Mouse (Mus musculus): ENCODE data around the gene Ctla2b. TPM values are rescaled to one million over a fixed set of nuclear protein-coding genes. Genes with fewer than 3 reads are reported as not detected.
A peak's percentile ranks its signal among the peaks of the same experiment; 100 is the strongest.
"Not testable (repeated sequence)": the region's sequence is repeated elsewhere in the genome, so short reads cannot be mapped to it uniquely, and the experiment has no call there.

Ctla2b gene
- 1 to 10 TPM; 1.7 to 2.0 TPM for total RNA-seq (2021)

- DNase-seq (ENCODE audit: low spot score in 2 of 2) = peak in 1 of 2 experiments; percentile 3
- intact Hi-C loops (cut with DNase I) = no loop called here
These were observed at the start of gene Ctla2b for GRCm38 (mm10) chr13:60897328-60897727. Gene Ctla2b (minus strand): TSS chr13:60897447.

- DNase-seq (ENCODE audit: low spot score in 2 of 2); intact Hi-C loops (cut with DNase I): not testable (repeated sequence)
These were observed 44.6 kb upstream of the Ctla2b start, which contains the start of gene Tpbpa for GRCm38 (mm10) chr13:60941884-60942283. Gene Tpbpa (minus strand): TSS chr13:60941984.

- intact Hi-C loops (cut with DNase I) = no loop called here
- no peak for DNase-seq (ENCODE audit: low spot score in 2 of 2)
These were observed 39.3 kb upstream of the Ctla2b start, which contains the start of the genes Gm49391 and Ctla2a for GRCm38 (mm10) chr13:60936500-60936901. Gene Gm49391 (minus strand): TSS chr13:60936571. Gene Ctla2a (minus strand): TSS chr13:60936625.

GRCm38 (mm10) chr13:60935490-60935889 lies 38.2 kb upstream of the Ctla2b start, which contains the start of gene Gm49393:
Gene Gm49393 (minus strand): TSS chr13:60935590.
- DNase-seq (ENCODE audit: low spot score in 2 of 2); intact Hi-C loops (cut with DNase I): not testable (repeated sequence)

- intact Hi-C loops (cut with DNase I); DNase-seq (ENCODE audit: low spot score in 2 of 2): not testable (repeated sequence)
These were observed 7.5 kb upstream of the Ctla2b start, which contains the start of gene Tpbpb for GRCm38 (mm10) chr13:60904780-60905179. Gene Tpbpb (minus strand): TSS chr13:60904880.

- intact Hi-C loops (cut with DNase I) = not testable (repeated sequence)
These were observed 453 bp downstream of the Ctla2b start, which contains the start of gene Gm49392 for GRCm38 (mm10) chr13:60896794-60897193. Gene Gm49392 (minus strand): TSS chr13:60896894.

GRCm38 (mm10) chr13:60895406-60896160 lies 1.7 kb downstream of the Ctla2b start:
- no peak for DNase-seq (ENCODE audit: low spot score in 2 of 2)
- intact Hi-C loops (cut with DNase I) = no loop called here

More at GRCm38 (mm10) chr13:60896794-60897193, 453 bp downstream of the Ctla2b start, which contains the start of gene Gm49392:
- not testable (repeated sequence) for DNase-seq (ENCODE audit: low spot score in 2 of 2)

GRCm38 (mm10) chr13:60892301-60892700 lies 4.9 kb downstream of the Ctla2b start:
- no peak for DNase-seq (ENCODE audit: low spot score in 2 of 2)
- intact Hi-C loops (cut with DNase I) = no loop called here

- DNase-seq (ENCODE audit: low spot score in 2 of 2) = no peak
- intact Hi-C loops (cut with DNase I) = no loop called here
These were observed 33.0 kb downstream of the Ctla2b start, which contains the start of gene 4930486L24Rik for GRCm38 (mm10) chr13:60864281-60864680. Gene 4930486L24Rik (minus strand): TSS chr13:60864475.

- intact Hi-C loops (cut with DNase I) = no loop called here
These were observed 48.8 kb downstream of the Ctla2b start for GRCm38 (mm10) chr13:60848241-60849120.

More at GRCm38 (mm10) chr13:60848241-60849120, 48.8 kb downstream of the Ctla2b start:
- no peak for DNase-seq (ENCODE audit: low spot score in 2 of 2)

Other genes starting within 250 kb of the Ctla2b start
- gene BC051665, start 111.1 kb downstream of the Ctla2b start, total RNA-seq (2021) = not detected
- not detected for gene Ctsll3, start 94.6 kb downstream of the Ctla2b start, total RNA-seq (2021)
- not detected for gene 4930486L24Rik, start 33.0 kb downstream of the Ctla2b start, total RNA-seq (2021)
- under 1 TPM in 1 of 2 experiments, not detected in 1; 0.23 TPM for gene Gm49392, start 553 bp downstream of the Ctla2b start, total RNA-seq (2021)
- not detected for gene Tpbpb, start 7.4 kb upstream of the Ctla2b start, total RNA-seq (2021)
- gene Gm49393, start 38.1 kb upstream of the Ctla2b start, total RNA-seq (2021) = not detected
- under 1 TPM in 1 of 2 experiments, not detected in 1; 0.99 TPM for gene Gm49391, start 39.1 kb upstream of the Ctla2b start, total RNA-seq (2021)
- gene Ctla2a, start 39.2 kb upstream of the Ctla2b start, total RNA-seq (2021) = 10 to 100 TPM; 22.0 to 22.9 TPM
- gene Tpbpa, start 44.5 kb upstream of the Ctla2b start, total RNA-seq (2021) = not detected
- not detected for gene Ctsj, start 108.5 kb upstream of the Ctla2b start, total RNA-seq (2021)
- not detected for gene Ctsq, start 143.2 kb upstream of the Ctla2b start, total RNA-seq (2021)

Data from left cerebral cortex, postnatal 25 days (tissue).